Mouse (Mus musculus) cerebellum, adult 9-10 months (tissue): ENCODE data around the gene BC052040.

Experiments
- DNase-seq: peaks from one replicate; pipeline ENCODE4 v3.0.0; 2022

Gene BC052040

GRCm38 (mm10) chr2:115774153-115774908 is 192.8 kb downstream of the BC052040 start:
- DNase-seq: no peak

GRCm38 (mm10) chr2:115775488-115776217 is 194.1 kb downstream of the BC052040 start:
- DNase-seq: no peak

GRCm38 (mm10) chr2:115776924-115777860 is 195.7 kb downstream of the BC052040 start:
- no peak for DNase-seq

- DNase-seq: no peak
Measured at GRCm38 (mm10) chr2:115780546-115781011, 199.1 kb downstream of the BC052040 start.

GRCm38 (mm10) chr2:115785687-115786086 is 204.2 kb downstream of the BC052040 start:
- DNase-seq: no peak

GRCm38 (mm10) chr2:115798839-115799238 is 217.3 kb downstream of the BC052040 start:
- no peak for DNase-seq

- DNase-seq: no peak
Measured at GRCm38 (mm10) chr2:115808376-115808775, 226.9 kb downstream of the BC052040 start.

- no peak for DNase-seq
Measured at GRCm38 (mm10) chr2:115813316-115813715, 231.8 kb downstream of the BC052040 start.

GRCm38 (mm10) chr2:115813721-115814120 is 232.2 kb downstream of the BC052040 start:
- no peak for DNase-seq

GRCm38 (mm10) chr2:115817959-115818358 is 236.4 kb downstream of the BC052040 start:
- no peak for DNase-seq

- DNase-seq: no peak
Measured at GRCm38 (mm10) chr2:115822361-115822760, 240.8 kb downstream of the BC052040 start.
